26 mouse cellular contexts compared by ENCODE assay signal in genomic region chr2:38207752-38208151, GRCm38 (mm10).
"Had no signal": no experiment of that assay in that cellular context is flagged by ENCODE, and none has a peak within 500 bp of the region (broad histone marks: within the 10 kb centered on the region; RNA-seq: fewer than 3 reads in every experiment).

No protein-coding gene starts in this region.

- H3K4me3 ChIP-seq: heart, adult 2 months; heart, embryonic 13.5 days; heart, embryonic 15.5 days; hindbrain, embryonic 13.5 days; hindbrain, embryonic 15.5 days; kidney, embryonic 15.5 days; left cerebral cortex, adult 2 months; limb, embryonic 10.5 days; limb, embryonic 12.5 days; liver, embryonic 13.5 days had no signal

- H3K27me3 ChIP-seq: heart, embryonic 13.5 days; heart, embryonic 15.5 days; hindbrain, embryonic 13.5 days; hindbrain, embryonic 15.5 days; kidney, embryonic 15.5 days; limb, embryonic 12.5 days; liver, embryonic 13.5 days had no signal

- H3K9me3 ChIP-seq: heart, embryonic 15.5 days; hindbrain, embryonic 13.5 days; hindbrain, embryonic 15.5 days; kidney, embryonic 15.5 days; limb, embryonic 10.5 days; liver, embryonic 13.5 days had no signal

- H3K4me2 ChIP-seq: heart, embryonic 11.5 days; heart, embryonic 13.5 days; heart, embryonic 15.5 days; hindbrain, embryonic 13.5 days; hindbrain, embryonic 15.5 days; kidney, embryonic 15.5 days; limb, embryonic 12.5 days; liver, embryonic 11.5 days; liver, embryonic 13.5 days had no signal

- DNase-seq: gastrocnemius, postnatal 14 days; gastrocnemius, postnatal 36 days; heart, adult 11 months; heart, adult 2 months; heart, postnatal 14 days; heart, postnatal 36 days; kidney, adult 2 months; kidney, adult 9 months; kidney, postnatal 14 days; kidney, postnatal 36 days; layer of hippocampus, adult 9-11 months; liver; liver, embryonic 13.5 days had no signal

- ATAC-seq: hindbrain, postnatal 0 days; intestine, embryonic 16.5 days had no signal

- H3K27ac ChIP-seq: heart, adult 2 months; heart, embryonic 13.5 days; heart, embryonic 15.5 days; hindbrain, embryonic 13.5 days; hindbrain, embryonic 15.5 days; hindbrain, postnatal 0 days; kidney, embryonic 15.5 days; kidney, postnatal 0 days; left cerebral cortex, adult 2 months; limb, embryonic 10.5 days; limb, embryonic 12.5 days; liver, embryonic 13.5 days had no signal

- H3K36me3 ChIP-seq: heart, embryonic 13.5 days; heart, embryonic 15.5 days; hindbrain, embryonic 13.5 days; hindbrain, embryonic 15.5 days; kidney, embryonic 15.5 days had no signal

- H3K9ac ChIP-seq: heart, embryonic 13.5 days; heart, embryonic 15.5 days; hindbrain, embryonic 13.5 days; hindbrain, embryonic 15.5 days; kidney, embryonic 15.5 days; limb, embryonic 12.5 days; liver, embryonic 13.5 days had no signal

- H3K4me1 ChIP-seq: heart, embryonic 15.5 days; hindbrain, embryonic 13.5 days; hindbrain, embryonic 15.5 days; kidney, embryonic 15.5 days had no signal
